Mouse (Mus musculus) myocyte (in vitro differentiated cells): ENCODE data around the gene Plagl1.

Experiments used
- POLR2A ChIP-seq: IDR thresholded peaks from one replicate; pipeline ENCODE4 v1.6.1; 2011; ENCODE audit warnings: low read depth, mild to moderate bottlenecking, control low read depth, moderate library complexity; ENCODE audit not compliant: insufficient read length
- TCF12 ChIP-seq: IDR thresholded peaks from one replicate; pipeline ENCODE4 v1.6.1; 2011; ENCODE audit warnings: mild to moderate bottlenecking, control low read depth; ENCODE audit not compliant: poor library complexity, insufficient read depth, severe bottlenecking
- USF1 ChIP-seq: IDR thresholded peaks from one replicate; pipeline ENCODE4 v1.6.1; 2011; ENCODE audit warnings: low read depth, mild to moderate bottlenecking, control low read depth, moderate library complexity

- TF ChIP-seq POLR2A (no peak), TCF12 (no peak), USF1 (no peak)
Measured at GRCm38 (mm10) chr10:13113641-13114040, 53.3 kb downstream of the Plagl1 start.
